Mouse (Mus musculus): ENCODE data around the gene Cyb5r3. TPM values are rescaled to one million over a fixed set of nuclear protein-coding genes. Genes with fewer than 3 reads are reported as not detected.

Gene Cyb5r3
- 28.6 and 38.4 TPM in 2 replicates for total RNA-seq (2017)

DNA sequence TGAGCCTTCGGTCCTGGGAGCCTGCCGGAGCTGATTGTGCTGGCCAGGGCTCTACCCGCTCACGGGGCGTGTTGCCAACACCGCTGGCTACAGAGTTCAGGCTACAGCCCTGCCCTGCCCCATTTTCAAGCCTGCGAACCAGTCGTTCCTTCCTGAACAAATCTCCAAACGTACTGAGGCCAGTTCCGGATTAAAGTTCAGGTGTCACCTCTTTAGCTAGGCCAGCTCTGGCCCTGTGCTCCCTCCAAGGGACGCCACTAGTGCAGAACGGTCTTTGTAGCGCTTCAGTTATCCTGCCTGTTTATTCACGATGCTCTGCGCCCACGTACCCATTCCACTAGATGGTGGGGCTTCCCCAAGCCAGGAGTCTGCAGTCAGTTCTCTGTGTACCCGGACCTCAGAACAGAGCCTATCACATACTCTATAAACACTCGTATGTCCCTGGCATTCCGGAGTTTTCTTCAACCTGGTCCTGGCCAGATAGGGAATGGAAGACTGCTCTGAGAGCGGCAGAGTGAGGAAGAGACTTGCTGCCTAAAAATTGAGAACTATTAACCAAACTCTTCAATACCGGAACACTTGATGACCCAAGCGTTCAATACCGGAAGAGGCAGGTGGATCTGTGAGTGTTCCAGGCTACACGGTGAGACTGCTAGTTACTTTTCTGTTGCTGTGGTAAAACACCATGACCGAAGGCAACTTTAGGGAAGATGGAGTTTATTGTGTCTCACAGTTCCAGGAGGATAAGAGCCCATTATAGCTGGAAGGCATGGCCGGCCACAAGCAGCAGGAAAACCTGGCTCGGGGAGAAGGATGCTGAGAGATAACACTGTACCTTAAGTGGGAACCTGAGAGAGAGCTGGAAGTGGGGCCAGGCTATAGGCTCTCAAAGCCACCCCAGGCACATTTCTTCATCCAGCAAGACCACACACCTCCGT lies at the start of gene Cyb5r3:
Cyb5r3 (minus strand) TSS at position 101 of the 938 bp plus-strand sequence.
- peak; percentile 11 to 19; a peak in 2 of 4 replicates for ATAC-seq (replicated peaks in 1 of 2; ENCODE audit: insufficient read depth in 1 of 2, low FRiP score in 2 of 2, low TSS enrichment in 1 of 2, low read depth in 1 of 2, poor library complexity in 2 of 2, severe bottlenecking in 2 of 2)

- ATAC-seq (replicated peaks in 1 of 2; ENCODE audit: insufficient read depth in 1 of 2, low FRiP score in 2 of 2, low TSS enrichment in 1 of 2, low read depth in 1 of 2, poor library complexity in 2 of 2, severe bottlenecking in 2 of 2), result no peak; a peak in 1 of 4 replicates
These were observed 49.3 kb upstream of the Cyb5r3 start for GRCm38 (mm10) chr15:83221721-83222120.

DNA sequence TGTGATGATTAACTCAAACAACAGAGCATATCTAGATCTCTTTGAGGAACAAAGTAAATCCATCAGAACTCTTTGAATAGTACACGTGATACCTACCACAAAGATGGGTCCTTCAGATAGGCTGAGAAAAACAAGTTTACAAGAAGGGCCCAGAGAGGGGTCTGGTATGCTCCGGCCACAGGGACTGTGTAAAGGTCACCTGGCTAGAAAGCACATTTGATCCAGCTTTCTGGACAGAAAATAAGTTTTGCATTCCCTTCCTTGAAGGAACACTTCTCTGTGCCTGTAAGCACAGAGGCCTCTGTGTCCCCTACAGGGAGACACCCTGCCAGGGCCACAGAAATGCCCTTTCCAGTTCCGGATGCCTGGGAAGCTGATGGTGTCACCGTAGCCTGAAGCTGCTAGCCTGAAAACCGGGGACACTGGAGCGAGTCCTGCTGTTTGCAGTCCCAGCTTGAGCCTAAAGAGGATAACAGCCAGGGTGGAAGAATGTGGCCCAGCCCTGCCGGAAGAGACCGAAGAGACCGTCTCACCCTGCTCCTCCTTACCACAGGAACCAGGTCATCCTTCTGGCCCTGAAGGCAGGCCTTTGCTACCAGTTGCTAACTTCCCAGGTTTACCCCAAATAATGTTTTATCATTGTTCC lies 48.1 kb upstream of the Cyb5r3 start:
- no peak for ATAC-seq (replicated peaks in 1 of 2; ENCODE audit: insufficient read depth in 1 of 2, low FRiP score in 2 of 2, low TSS enrichment in 1 of 2, low read depth in 1 of 2, poor library complexity in 2 of 2, severe bottlenecking in 2 of 2)

- ATAC-seq (replicated peaks in 1 of 2; ENCODE audit: insufficient read depth in 1 of 2, low FRiP score in 2 of 2, low TSS enrichment in 1 of 2, low read depth in 1 of 2, poor library complexity in 2 of 2, severe bottlenecking in 2 of 2), result no peak
These were observed 43.2 kb upstream of the Cyb5r3 start for GRCm38 (mm10) chr15:83215322-83216216.

GRCm38 (mm10) chr15:83210229-83210628 lies 37.8 kb upstream of the Cyb5r3 start:
- peak; percentile 65 to 68 for ATAC-seq (replicated peaks in 1 of 2; ENCODE audit: insufficient read depth in 1 of 2, low FRiP score in 2 of 2, low TSS enrichment in 1 of 2, low read depth in 1 of 2, poor library complexity in 2 of 2, severe bottlenecking in 2 of 2)

GRCm38 (mm10) chr15:83209719-83210118 lies 37.3 kb upstream of the Cyb5r3 start:
- ATAC-seq (replicated peaks in 1 of 2; ENCODE audit: insufficient read depth in 1 of 2, low FRiP score in 2 of 2, low TSS enrichment in 1 of 2, low read depth in 1 of 2, poor library complexity in 2 of 2, severe bottlenecking in 2 of 2), result no peak

- no peak for ATAC-seq (replicated peaks in 1 of 2; ENCODE audit: insufficient read depth in 1 of 2, low FRiP score in 2 of 2, low TSS enrichment in 1 of 2, low read depth in 1 of 2, poor library complexity in 2 of 2, severe bottlenecking in 2 of 2)
These were observed 36.8 kb upstream of the Cyb5r3 start for GRCm38 (mm10) chr15:83209092-83209695.

DNA sequence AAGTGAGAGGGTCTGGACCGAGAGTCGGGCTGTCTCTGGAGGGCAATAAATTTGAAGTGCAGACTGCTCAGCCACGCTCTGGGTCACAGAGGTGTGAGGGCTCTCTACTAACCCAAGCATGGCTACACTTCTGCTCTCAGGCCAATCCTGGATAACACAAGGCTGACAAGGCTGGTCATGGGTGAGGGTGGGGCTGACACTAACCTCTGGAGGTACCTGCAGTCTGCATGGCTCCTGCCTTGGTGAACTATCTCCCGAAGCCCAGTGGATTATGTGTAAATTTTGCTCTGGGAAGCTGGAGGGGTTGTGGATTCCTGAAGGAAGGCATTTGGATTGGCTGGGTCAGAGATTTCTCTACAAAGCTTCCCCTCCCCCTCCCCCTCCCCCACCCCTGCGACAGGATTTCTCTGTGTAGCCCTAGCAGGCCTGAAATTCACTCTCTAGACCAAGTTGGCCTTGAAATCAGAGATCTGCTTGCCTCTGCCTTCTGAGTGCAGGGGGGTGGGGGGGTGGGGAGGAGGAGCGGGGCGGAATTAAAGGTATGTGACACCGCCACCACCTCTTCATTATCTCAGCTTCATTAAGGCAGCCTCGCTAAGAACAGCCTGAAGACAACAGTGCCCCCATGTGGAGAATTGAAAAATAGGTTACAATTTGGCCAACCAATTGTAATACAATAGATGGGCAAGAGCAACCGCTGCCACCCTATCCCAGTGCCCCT lies 32.5 kb upstream of the Cyb5r3 start:
- ATAC-seq (replicated peaks in 1 of 2; ENCODE audit: insufficient read depth in 1 of 2, low FRiP score in 2 of 2, low TSS enrichment in 1 of 2, low read depth in 1 of 2, poor library complexity in 2 of 2, severe bottlenecking in 2 of 2), result peak; percentile 59 to 72; a peak in 3 of 4 replicates

- no peak for ATAC-seq (replicated peaks in 1 of 2; ENCODE audit: insufficient read depth in 1 of 2, low FRiP score in 2 of 2, low TSS enrichment in 1 of 2, low read depth in 1 of 2, poor library complexity in 2 of 2, severe bottlenecking in 2 of 2)
These were observed 30.0 kb upstream of the Cyb5r3 start for GRCm38 (mm10) chr15:83202412-83202811.

DNA sequence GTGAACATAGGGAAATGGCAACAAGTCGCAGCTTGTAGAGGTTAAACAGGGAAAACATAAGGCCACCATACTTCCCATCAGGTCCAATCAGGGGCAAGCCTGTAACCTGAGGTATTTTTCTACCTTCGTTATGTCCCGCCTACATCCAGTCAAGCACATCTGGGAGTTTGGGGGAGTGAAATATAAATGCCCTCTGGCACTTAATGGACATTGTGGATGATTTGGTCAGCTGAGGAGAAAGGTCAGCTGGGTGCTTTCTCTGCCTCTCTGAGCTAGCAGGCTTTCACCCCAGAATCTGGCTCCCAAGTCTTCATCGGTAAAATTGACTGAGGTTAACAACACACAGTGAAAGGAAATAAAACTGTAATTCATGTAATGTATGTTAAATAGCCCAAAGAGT lies 21.0 kb upstream of the Cyb5r3 start:
- ATAC-seq (replicated peaks in 1 of 2; ENCODE audit: insufficient read depth in 1 of 2, low FRiP score in 2 of 2, low TSS enrichment in 1 of 2, low read depth in 1 of 2, poor library complexity in 2 of 2, severe bottlenecking in 2 of 2), result no peak

GRCm38 (mm10) chr15:83182351-83182750 lies 10.0 kb upstream of the Cyb5r3 start:
- ATAC-seq (replicated peaks in 1 of 2; ENCODE audit: insufficient read depth in 1 of 2, low FRiP score in 2 of 2, low TSS enrichment in 1 of 2, low read depth in 1 of 2, poor library complexity in 2 of 2, severe bottlenecking in 2 of 2), result no peak

GRCm38 (mm10) chr15:83181800-83182330 lies 9.5 kb upstream of the Cyb5r3 start:
- ATAC-seq (replicated peaks in 1 of 2; ENCODE audit: insufficient read depth in 1 of 2, low FRiP score in 2 of 2, low TSS enrichment in 1 of 2, low read depth in 1 of 2, poor library complexity in 2 of 2, severe bottlenecking in 2 of 2), result no peak

DNA sequence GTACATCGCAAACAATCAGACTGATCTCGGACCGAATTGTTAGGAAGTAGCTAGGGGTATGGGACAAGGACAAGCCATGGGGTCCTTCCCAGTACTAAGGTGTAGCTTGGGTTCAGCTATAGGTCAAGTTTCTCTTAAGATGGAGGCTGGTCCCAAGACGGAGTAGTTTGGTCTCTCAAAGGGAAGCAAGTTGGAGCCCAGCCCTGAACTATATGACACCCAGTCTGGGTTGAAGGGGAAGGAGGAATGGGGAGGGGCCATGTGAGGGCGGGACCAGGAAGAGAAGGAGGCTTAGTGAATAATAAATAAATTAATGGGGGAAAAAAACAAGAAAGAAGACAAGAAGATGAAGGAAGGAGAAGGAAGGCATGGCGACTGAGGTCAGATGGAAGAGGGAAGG lies 7.6 kb upstream of the Cyb5r3 start:
- ATAC-seq (replicated peaks in 1 of 2; ENCODE audit: insufficient read depth in 1 of 2, low FRiP score in 2 of 2, low TSS enrichment in 1 of 2, low read depth in 1 of 2, poor library complexity in 2 of 2, severe bottlenecking in 2 of 2), result no peak

- ATAC-seq (replicated peaks in 1 of 2; ENCODE audit: insufficient read depth in 1 of 2, low FRiP score in 2 of 2, low TSS enrichment in 1 of 2, low read depth in 1 of 2, poor library complexity in 2 of 2, severe bottlenecking in 2 of 2), result no peak
These were observed 4.3 kb upstream of the Cyb5r3 start for GRCm38 (mm10) chr15:83176653-83177052.

GRCm38 (mm10) chr15:83173914-83174884 lies 1.8 kb upstream of the Cyb5r3 start:
- ATAC-seq (replicated peaks in 1 of 2; ENCODE audit: insufficient read depth in 1 of 2, low FRiP score in 2 of 2, low TSS enrichment in 1 of 2, low read depth in 1 of 2, poor library complexity in 2 of 2, severe bottlenecking in 2 of 2), result no peak
